Mouse (Mus musculus): ENCODE results near the gene Rd3l.
"Not testable (repeated sequence)": the region's sequence is repeated elsewhere in the genome, so short reads cannot be mapped to it uniquely, and the experiment has no call there.

Rd3l gene

DNA sequence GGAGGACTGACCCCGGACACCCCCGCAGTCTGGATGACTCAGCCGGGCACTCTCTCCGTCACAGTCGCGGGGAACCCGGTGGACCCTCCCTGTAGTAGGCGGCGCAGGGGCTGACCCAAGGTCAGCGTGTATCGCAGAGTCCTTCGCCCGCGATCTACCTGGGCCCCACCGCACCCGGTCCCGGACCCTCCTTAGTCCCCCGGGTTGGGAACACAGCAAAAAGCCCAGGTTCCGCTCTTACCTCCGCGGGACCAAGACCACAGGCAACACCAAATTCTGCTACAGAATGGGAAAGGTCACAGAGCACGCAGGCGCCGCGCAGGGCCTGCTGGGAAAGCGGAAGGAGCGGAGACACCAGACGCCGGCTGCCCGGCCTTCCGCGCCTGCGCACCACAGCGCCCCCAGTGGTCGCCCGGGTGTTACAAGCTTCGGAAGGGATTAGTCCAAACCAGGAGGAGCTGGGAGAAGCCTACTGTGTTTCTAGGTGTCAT lies 14.4 kb downstream of the Rd3l start, which contains the start of gene Atp5mpl:
Gene Atp5mpl, minus strand, starts transcription at position 295 of the 491 bp plus-strand sequence.
- peak; percentile 95 for DNase-seq (ENCODE audit: low read depth, low spot score)

DNA sequence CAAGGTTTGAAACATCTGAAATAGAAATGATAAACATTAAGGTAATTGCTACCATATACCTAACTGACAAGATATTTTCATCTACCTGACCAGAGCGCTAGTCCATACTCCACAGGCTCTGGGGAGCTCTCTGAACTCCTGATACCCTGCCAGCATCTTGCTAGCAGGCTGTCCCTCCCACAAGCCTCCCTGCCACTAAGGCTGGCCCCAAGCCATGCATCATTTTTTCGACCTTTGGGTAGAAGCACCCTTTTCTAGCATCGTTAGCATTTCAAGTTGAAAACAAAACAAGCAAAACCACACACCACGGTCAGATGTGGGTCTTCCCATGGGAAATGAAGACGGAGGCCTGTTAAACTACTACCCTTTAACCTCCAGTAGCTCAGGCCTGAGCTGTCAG lies 17.8 kb downstream of the Rd3l start:
- DNase-seq (ENCODE audit: low read depth, low spot score), result no peak

DNA sequence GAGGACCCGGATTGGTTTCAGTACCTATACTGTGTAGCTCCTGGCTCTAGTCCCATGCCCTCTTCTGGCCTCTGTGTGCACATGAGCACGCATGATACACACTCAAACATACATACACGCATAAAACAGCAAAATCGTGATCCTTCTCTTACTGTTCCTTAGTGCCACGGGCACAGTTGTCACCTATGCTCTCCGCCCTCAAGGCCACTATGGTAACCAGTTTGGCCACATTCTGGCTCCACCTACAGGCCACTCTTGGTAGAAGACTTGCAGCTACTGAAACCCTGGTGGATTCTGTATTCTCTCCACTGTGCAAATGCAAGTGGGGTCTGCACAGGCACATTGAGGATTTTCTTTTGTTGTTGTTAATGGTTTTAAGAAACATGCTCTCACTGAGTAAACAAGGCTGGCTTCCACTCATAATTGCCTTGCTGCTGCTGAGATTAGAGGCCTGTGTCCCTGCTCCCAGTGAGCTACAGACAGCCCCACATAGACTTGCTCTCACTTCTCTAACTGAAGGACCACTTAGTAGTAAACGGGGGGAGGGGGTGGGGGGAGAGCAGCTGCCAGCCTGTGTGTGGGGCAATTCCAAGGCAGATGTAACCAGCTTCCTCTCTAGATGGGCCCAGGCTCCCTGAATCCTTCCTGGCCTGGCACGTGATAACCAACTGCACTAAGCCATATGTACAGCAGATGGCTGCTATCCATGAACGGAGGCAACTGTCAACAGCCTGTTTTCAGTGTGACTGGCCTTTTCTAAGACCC lies 22.8 kb downstream of the Rd3l start:
- peak; percentile 36 for DNase-seq (ENCODE audit: low read depth, low spot score)

DNA sequence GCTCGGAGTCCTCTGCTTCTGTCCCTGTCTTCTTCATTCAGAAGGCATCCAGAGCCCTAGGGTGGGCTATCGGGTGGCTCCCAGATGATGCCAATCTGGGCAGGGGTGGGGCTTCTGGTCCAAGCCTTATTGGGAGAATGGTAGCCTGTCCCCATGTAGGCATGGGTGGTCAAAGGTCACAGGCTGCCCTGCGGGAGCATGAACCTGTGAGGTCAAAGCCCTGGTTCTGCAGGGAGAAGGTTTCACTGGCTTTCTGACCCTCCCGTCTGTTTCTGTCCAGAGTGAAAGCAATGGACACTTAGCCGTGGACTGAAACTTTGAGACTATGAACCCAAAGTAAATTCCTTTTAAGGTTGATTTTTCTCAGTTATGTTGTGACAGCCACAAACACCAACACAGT lies 24.9 kb downstream of the Rd3l start:
- no peak for DNase-seq (ENCODE audit: low read depth, low spot score)

DNA sequence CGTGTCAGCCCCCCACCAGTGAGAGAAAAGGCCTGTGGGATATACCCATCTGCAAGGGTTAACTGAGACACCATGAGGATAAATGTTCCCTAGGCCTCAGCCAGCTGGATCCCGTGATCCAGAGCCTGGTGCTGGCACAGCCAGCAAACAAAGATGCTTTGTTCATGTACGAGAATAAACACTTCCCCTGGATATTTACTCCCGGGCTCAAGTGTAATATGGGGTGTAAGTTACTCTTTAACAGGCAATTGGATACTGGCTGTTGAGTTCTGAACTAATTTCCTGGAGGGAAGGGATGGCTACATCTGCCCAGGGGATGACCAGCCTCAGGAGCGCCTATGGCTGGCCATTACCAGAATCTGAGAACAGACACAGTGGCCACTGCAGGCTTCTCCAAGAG lies 29.4 kb downstream of the Rd3l start:
- DNase-seq (ENCODE audit: low read depth, low spot score), result no peak

DNA sequence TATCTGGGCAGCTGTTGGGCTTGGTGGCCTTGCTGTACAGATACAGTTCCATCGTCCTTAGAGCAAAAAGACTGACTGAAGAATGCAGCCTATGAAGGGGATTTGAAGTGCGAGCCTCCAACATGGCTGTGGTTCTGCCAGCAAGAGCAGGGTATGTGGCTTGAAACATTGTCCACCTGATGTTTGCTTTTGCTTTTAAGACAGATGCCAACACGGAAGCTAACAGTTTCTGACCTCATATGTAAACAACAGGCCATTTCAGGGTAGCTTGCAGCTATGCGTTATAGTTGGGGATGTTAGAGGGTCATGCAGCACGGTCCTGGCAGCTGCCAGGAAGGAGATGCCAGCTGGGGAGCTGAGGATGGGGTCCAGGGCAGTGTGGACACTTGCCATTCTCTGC lies 30.6 kb downstream of the Rd3l start:
- DNase-seq (ENCODE audit: low read depth, low spot score), result no peak

DNA sequence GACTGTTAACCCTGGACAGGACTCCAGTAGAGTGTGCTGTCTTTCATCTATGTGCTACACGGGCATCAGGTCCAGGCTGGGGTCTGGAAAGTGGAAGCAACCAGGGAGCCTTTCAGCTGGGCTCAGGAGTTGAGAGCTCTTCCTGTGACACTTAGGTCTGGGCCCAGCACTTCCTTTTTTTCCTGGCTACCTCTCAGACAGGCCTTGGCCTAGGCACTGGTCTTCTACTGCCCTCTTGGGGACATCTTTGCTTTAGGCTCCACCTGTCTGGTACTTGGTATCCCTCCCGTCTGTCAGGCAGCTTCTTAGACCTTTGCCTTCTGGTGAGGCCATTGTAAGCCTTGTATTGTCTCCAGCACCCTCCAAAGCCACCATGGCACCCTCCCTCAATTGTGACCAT lies 34.4 kb downstream of the Rd3l start:
- DNase-seq (ENCODE audit: low read depth, low spot score), result peak; percentile 63

DNA sequence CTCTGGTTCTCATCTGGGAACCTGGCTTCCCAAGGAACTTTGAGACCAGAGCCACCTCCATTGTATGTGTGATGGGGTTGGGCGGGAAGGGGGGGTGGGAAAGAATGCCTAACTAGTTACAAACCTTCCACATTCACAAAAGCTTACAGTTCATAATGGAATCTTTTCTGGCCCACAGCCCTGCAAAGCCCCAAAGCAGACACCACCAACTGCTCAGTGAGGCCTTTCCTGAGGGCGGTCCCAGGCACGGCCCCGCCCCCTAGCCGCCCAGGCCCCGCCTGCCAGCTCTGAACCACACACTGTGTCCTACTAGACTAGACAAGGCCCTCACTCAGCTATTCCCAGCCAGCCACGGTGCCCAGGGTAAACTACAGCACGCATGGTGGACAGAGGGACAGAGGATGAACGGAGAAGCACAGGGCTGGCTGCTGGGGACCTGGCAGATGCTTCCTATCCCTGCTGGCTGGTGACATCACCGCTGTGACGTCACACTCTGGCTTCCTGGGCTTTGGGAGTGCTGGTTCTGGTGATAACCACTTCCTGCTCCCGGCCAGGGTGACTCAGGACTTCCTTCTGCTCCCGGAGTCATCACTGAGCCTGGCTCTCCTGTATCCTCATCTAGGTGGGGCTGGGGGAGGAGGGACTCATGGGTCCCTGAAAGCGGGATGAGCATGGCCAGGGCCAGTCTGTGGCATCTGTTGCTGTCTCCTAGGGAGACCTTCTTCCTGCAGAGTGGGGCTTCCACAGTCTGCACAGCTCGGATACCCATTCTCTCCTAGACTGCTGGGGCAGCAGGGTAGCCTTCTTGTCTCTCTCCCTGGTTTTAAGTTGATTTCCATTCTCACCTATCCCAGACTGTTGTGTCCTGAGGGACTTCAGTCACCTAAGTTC lies 35.1 kb downstream of the Rd3l start:
- not testable (repeated sequence) for DNase-seq (ENCODE audit: low read depth, low spot score)

DNA sequence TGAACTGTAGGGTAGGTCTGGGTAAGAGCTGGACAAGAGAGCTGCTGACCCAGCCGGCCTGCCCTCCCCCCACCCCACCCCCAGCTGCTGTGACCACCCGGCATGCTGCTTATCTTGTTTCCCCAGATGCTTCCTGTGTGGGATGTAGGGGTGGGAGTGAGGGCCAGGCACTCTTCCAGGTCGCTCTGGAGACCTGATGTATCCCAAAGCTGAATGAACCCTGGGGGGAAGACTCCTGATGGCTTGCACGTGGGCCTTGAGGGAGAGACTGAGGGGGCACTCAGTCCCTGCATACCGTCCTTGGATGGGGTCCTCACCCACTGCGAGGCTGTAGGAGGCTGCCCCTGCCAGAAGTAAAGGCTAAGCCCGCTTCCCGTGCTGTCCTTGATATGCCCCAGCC lies 36.0 kb downstream of the Rd3l start:
- peak; percentile 53 for DNase-seq (ENCODE audit: low read depth, low spot score)

DNA sequence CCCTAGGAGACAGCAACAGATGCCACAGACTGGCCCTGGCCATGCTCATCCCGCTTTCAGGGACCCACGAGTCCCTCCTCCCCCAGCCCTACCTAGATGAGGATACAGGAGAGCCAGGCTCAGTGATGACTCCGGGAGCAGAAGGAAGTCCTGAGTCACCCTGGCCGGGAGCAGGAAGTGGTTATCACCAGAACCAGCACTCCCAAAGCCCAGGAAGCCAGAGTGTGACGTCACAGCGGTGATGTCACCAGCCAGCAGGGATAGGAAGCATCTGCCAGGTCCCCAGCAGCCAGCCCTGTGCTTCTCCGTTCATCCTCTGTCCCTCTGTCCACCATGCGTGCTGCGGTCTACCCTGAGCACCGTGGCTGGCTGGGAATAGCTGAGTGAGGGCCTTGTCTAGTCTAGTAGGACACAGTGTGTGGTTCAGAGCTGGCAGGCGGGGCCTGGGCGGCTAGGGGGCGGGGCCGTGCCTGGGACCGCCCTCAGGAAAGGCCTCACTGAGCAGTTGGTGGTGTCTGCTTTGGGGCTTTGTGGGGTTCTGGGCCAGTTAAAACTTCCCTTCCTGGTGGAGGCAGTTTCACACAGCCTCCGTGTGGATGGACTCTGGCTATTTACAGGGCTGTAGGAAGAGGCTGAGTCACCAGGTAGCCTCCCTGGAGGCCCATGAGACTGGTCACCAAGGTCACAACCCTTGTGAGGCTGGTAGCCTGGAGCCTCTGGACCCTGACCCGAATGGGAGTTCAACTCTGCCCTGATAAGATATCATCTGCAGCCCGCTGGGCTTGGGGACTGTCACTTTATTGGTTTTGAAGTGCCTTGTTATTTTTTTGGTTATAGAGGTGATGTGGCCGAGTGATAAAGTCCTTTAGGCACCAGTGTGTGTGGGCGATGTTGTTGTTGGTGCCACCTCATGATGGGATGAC lies 36.8 kb downstream of the Rd3l start:
- not testable (repeated sequence) for DNase-seq (ENCODE audit: low read depth, low spot score)

DNA sequence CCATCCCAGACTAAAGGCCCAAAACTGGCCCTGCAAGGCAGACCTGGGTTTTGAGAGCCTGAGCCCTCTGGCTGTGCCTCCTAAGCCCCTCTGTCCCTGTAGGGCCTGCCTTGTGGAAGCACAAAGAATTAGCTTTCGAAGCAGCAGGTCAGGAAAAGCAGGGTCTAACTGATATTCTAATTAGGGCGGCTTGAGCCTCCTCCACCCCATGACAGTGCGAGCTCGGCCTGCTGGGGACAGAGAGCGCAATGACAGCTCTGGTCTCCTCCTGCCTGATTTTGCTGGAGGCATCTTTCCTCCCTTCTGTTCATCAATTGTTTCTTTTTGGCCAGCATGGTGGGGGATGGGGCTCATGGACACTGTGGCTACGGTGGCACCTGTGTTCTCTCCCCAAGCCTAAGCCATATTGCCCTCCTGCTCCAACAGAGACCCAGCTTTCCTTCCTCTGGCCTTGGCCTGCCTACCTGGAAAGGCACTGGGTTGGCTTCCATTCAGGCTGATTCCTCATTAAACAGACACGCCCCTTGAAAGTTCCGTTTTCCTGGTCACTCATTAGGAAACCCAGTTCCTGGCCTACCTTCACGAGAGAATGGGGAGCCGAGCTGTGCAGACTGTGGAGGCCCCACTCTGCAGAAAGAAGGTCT lies 37.6 kb downstream of the Rd3l start:
- no peak for DNase-seq (ENCODE audit: low read depth, low spot score)

DNA sequence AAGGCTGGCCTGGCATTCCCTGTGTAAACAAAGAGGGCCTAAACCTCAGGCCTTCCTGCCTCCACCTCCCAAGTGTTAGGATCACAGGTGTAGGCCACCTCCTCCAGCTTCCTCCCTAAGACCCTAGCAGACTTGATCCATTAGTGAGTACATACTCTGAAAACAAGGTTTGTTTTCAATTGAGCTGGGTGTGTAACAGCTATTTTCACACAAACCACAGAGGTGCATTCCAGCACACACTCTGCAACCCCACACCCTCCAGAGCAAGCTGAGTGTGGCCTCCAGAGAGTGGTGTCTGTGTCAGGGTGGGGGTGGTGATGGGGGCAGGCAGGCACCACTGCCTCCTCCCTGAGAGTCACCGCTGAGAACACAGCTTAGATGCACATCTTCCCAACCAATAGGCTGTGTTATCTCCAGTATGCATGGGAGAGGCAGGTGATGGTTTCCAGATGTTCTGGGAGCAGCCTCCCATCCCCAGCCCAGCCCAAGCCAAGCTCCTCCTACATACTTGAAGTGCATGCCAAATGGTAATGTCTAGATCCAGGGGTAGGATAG lies 42.4 kb downstream of the Rd3l start:
- no peak for DNase-seq (ENCODE audit: low read depth, low spot score)

DNA sequence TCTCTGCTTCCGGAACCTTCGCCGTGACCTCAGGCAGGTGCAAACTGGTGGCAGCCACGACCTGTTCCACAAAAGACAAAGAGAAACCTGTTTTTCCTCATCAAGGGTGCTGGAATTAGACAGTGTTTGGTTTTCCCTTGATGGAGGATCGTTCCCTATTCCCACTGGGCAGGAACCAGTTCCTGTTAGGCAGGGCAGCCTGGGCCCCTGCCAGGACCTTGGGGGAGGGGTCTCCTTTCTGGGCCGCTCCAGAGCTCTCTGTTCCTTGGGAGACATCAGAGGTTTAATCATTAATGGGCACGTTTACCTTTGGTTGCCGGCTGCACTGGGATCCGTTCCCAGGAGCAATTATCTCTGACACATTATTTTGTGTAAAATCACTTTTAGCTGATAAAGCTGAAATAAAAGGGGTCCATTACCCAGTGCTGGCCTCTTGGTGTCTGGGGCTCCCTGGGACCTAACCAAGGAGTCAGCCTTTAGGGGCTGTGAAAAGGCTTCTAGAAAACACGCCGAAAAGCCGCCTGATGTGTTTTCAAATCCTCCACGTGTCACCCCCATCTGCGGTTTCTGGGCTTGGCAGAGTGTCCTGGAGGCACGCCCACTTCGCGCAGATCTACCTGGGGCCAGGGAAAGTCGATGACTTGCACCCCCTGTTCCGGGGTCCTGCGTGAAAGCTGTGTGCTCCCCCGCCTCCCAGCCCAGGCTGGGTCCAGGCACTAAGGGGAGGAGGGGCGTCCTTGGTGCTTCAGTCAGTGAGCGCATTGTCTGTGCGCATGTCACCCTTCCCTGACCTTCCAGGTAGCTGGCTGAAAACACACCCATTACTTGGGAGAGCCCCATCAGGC lies 44.2 kb downstream of the Rd3l start:
- DNase-seq (ENCODE audit: low read depth, low spot score), result no peak

DNA sequence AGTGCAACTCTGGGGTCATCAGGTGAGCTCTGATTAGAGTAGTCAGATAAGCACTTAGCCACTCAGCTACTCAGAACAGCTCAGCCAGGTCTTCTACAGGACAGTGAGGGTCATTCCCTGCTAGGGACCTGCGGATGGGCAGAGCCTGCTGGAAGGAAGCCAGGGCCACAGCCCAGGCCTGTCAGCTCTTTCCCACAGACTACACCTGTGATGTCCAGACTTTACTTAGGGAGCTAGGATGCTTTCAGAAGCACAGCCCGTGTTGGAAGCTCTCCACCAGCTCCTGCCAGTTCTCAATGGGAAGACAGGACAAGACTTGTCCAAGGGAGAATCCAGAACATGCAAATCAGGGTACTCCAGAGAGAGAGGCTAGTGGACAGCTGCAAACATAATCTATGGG lies 47.1 kb downstream of the Rd3l start:
- DNase-seq (ENCODE audit: low read depth, low spot score), result no peak

DNA sequence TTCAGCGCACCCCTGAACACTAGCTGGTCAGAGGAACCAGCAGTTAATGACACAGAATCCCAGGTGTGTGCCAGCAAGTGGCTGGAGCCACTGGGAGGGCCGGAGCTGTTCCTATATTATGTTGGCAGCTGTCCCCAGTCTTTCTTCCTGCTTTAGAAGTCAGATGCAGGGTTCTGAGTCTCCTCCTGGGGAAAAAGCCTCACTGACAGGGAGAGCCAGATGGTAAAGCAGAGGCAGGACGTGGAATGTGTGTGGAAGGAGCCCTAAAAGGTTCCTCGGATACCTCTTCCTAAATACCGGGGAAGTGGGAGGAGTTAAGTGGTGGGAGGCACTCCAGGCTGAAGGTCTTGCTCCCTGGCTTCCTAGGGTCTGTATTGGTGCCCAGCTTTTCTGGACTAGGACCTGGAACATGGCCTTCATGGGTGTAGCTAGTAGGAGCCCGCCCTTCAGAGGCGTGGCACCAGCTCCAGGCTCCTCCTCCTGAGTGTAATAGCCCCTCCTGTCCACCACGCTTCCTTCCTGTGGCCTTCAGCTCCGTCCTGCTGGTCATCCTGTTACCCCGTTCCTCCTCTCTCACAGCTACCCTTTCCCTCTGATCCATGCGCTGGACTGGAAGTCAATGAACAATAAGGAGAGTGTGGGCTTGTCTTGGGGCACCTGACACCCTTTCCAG lies 47.9 kb downstream of the Rd3l start:
- peak; percentile 42 for DNase-seq (ENCODE audit: low read depth, low spot score)

DNA sequence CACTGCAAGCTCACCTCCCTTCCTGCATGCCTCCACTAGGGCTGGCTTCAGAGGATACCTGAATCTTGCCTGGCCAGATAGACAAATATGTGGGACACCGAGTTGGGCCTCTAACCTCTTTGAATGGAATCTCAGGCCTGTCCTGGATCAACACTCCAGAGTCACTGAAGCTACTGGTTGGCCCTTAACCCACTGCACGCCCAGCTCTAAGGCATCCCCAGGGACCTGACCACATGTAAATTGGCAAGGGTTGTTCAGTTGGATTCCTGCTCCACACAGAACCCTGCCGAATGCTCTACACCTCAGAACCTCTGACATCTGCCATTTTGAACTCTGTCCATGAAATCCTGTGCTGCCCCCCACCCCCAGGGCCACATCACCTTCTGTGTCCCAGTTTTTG lies 48.6 kb downstream of the Rd3l start:
- no peak for DNase-seq (ENCODE audit: low read depth, low spot score)

DNA sequence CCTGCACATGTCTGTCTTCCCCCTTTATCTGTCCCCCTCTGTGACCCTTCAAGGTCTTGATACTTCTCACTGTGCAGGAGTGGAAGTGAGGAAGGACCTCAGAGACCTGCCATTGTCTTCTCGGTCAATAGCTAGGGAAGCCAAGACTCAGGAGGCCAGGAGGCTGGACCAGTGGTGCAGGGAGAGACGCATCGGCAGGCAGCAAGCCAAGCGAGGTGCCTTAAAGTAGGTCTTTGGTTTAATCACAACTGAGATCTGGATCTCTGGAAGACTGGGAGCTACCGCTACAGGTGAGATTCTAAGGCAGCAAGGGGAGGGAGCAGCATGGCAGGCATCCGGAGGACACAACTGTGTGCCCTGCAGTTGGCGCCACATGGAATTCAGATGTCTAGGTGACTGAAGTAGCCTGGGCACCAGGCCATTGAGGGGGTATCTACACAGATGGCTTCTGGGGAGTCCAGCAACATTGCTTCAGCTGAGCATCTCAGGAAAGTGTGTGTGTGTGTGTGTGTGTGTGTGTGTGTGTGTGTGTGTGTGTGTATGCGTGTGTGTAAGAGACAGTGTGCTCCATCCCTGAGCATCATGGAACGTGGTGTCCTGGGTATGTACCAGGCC lies 49.6 kb downstream of the Rd3l start:
- DNase-seq (ENCODE audit: low read depth, low spot score), result no peak

Measured in skeletal muscle tissue, adult 2 months (tissue).